Mouse (Mus musculus) liver, embryonic 14.5 days (tissue): Measurements from ENCODE around the gene A730061H03Rik.

Source experiments
- CTCF ChIP-seq: IDR thresholded peaks from 2 replicates; pipeline ENCODE4 v1.5.1; 2016; ENCODE audit warnings: antibody characterized with exemption, low read depth, control low read depth
- EP300 ChIP-seq: IDR thresholded peaks from 2 replicates; pipeline ENCODE4 v1.6.1; 2016; ENCODE audit warnings: antibody characterized with exemption, low read depth

DNA sequence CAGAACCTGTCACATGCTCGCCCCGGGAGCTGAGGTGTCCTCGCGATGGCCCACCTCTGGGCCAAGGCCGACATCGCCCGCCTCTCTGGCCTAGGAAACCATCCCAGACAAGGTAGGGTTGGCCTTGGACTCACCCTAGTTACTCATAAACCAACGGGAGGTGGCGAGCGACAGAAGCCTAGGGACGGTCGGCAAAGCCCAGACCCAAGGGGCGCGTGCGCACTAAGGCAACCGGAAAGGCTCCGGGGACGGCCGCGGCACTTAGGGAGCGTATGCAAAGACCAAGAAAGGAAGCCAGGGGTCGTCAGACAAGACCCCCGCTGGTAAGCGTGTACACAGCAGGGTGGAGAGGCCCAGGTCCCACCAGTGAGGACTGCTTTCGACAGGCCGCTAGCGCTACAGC, 406 bp downstream of the A730061H03Rik start, which contains the start of gene Dcaf11:
- TF ChIP-seq CTCF (peak; percentile 63), EP300 (peak; percentile 56)
